Comparison of ENCODE assay signal across 13 mouse cellular contexts in genomic region chr2:153495391-153495790, GRCm38 (mm10). TPM values are rescaled to one million over a fixed set of nuclear protein-coding genes. Genes with fewer than 3 reads are reported as not detected.
"Had no signal": no experiment of that assay in that cellular context is flagged by ENCODE, and none has a peak within 500 bp of the region (broad histone marks: within the 10 kb centered on the region; RNA-seq: fewer than 3 reads in every experiment).

No protein-coding gene starts in this region.

RNA-seq across cellular contexts. Expression of gene 4930404H24Rik, which starts 2.8 kb away (rescaled TPM):
- total RNA-seq: layer of hippocampus, postnatal 14 days; left cerebral cortex, postnatal 10 days; left cerebral cortex, postnatal 4 days; liver, adult 2 months had no signal
- polyA plus RNA-seq: kidney, embryonic 14.5 days; limb, embryonic 13.5 days; liver, adult 2 months; lung, embryonic 15.5 days; midbrain, embryonic 14.5 days; myocyte; neural tube, embryonic 11.5 days; neural tube, embryonic 15.5 days; small intestine, adult 2 months; urinary bladder, adult 2 months had no signal
